Mouse (Mus musculus) liver, embryonic 14.5 days (tissue): ENCODE measurements at regions not wholly inside any gene's neighbourhood (a gene's known extent, or its start where the extent isn't known, plus 50 kb on each side); places are given as distances from the start of the nearest gene placed in this dataset.

Experiments
- ATAC-seq: fragments of 200-750 bp; cut with Nextera tagmentation; 2 replicates; pipeline ENCODE4 v1.8.0; 2017; ENCODE audit warnings: moderate number of reproducible peaks, mild to moderate bottlenecking, moderate library complexity; ENCODE audit not compliant: insufficient read depth
- DNase-seq, 3 experiments: peaks; one replicate each; pipeline ENCODE4 v3.0.0-alpha.2; 2012 to 2013; ENCODE audit warnings: low read depth in 3 of 3, low spot score in 3 of 3
- H3K27ac ChIP-seq: fragments of 300-500 bp; sonication (generic); 2 replicates; pipeline ENCODE4 v1.5.1; 2014; ENCODE audit warnings: moderate library complexity, mild to moderate bottlenecking, control low read depth, inconsistent platforms
- H3K27me3 ChIP-seq: fragments of 300-500 bp; sonication (generic); 2 replicates; pipeline ENCODE4 v1.6.1; 2014; ENCODE audit warnings: mild to moderate bottlenecking, low read length, moderate library complexity; ENCODE audit not compliant: control insufficient read depth, insufficient read depth
- H3K36me3 ChIP-seq: fragments of 300-500 bp; sonication (generic); replicated peaks from 2 replicates; pipeline ENCODE4 v1.6.1; 2014; ENCODE audit warnings: low read depth; ENCODE audit not compliant: control insufficient read depth, insufficient read depth
- H3K4me1 ChIP-seq, 2 experiments: fragments of 200-500 bp in 1 of 2; fragments of 300-500 bp in 1 of 2; sonication (generic) in 1 of 2; replicated peaks; 2 replicates each; pipeline ENCODE4 v1.6.1; 2012 to 2014; ENCODE audit warnings: antibody characterized with exemption in 1 of 2, inconsistent platforms in 1 of 2, low read length in 1 of 2; ENCODE audit not compliant: control insufficient read depth in 2 of 2, insufficient read depth in 2 of 2
- H3K4me2 ChIP-seq: fragments of 300-500 bp; sonication (generic); 2 replicates; pipeline ENCODE4 v1.6.1; 2014; ENCODE audit warnings: low read depth, mild to moderate bottlenecking, control low read depth, moderate library complexity
- H3K4me3 ChIP-seq, 2 experiments: fragments of 200-500 bp in 1 of 2; fragments of 300-500 bp in 1 of 2; sonication (generic) in 1 of 2; 2 replicates each; pipeline ENCODE4 v1.5.1; 2012 to 2014; ENCODE audit warnings: low read depth in 2 of 2, low read length in 2 of 2, mild to moderate bottlenecking in 2 of 2, control low read depth in 1 of 2, inconsistent platforms in 1 of 2, moderate library complexity in 1 of 2; ENCODE audit not compliant: insufficient read depth in 1 of 2
- H3K9ac ChIP-seq: fragments of 300-500 bp; sonication (generic); replicated peaks from 2 replicates; pipeline ENCODE4 v1.6.1; 2014; ENCODE audit warnings: mild to moderate bottlenecking, control low read depth, moderate library complexity
- H3K9me3 ChIP-seq: fragments of 300-500 bp; sonication (generic); 2 replicates; pipeline ENCODE4 v1.6.1; 2016; ENCODE audit warnings: low read length, mixed read lengths; ENCODE audit not compliant: control insufficient read depth
- CTCF ChIP-seq: IDR thresholded peaks from 2 replicates; pipeline ENCODE4 v1.5.1; 2016; ENCODE audit warnings: antibody characterized with exemption, low read depth, control low read depth
- EP300 ChIP-seq: IDR thresholded peaks from 2 replicates; pipeline ENCODE4 v1.6.1; 2016; ENCODE audit warnings: antibody characterized with exemption, low read depth
- WGBS: fragments of 180-500 bp; shearing (Covaris S2); extraction: QIAGEN DNeasy Blood & Tissue Kit; methylation state at CpG from one replicate; pipeline ENCODE4 v1.1.7; 2014; ENCODE audit not compliant: insufficient replicate concordance; 5-methylcytosine and 5-hydroxymethylcytosine counted together

DNA sequence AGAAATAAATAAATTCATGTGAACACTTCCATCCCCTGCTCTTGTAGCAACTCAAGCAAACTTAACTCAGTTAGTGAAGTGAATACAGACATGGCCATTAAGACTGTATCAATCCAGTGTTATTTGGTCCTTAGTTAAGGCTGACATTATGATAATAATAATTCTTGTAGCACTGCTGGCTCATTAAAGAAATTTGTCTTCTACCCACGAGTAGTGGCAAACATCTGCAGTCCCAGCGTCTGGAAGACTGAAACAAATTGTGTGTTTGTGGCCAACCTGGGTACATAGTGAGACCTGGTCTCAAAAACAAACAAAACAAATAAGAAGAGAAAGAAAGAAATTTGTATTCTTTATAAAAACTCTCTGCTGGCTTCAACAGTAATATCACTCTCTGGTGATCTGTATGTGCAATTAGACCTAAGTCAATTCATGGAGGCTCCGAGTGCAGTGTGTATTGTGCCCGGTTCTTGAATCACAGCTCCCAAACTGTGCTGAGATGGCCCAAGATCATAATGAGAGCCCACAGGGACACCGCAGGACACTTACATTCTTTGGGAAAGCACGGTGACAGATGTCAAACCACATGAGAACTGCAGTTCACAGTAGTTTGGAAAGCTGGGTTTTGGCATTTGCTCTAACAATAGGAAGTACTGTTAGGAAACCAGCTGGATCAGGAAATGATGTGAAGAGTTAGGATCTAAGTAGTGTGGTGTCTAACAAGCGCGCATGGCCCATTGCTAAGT is 376.9 kb upstream of the Kif2a start:
- TF ChIP-seq CTCF (no peak), EP300 (no peak)
- Histone ChIP-seq H3K4me2 (no peak overlapping the region), H3K9ac (no peak overlapping the region), H3K36me3 (no peaks in the 10 kb centered on the region), H3K9me3 (no peaks in the 10 kb centered on the region), H3K4me3 (no peak overlapping the region), H3K27me3 (no peaks in the 10 kb centered on the region), H3K4me1 (no peaks in the 10 kb centered on the region), H3K27ac (no peak overlapping the region)
- no peak for ATAC-seq
- DNase-seq = no peak
- WGBS = 54% methylated on average over 8 of the region's 8 CpGs

DNA sequence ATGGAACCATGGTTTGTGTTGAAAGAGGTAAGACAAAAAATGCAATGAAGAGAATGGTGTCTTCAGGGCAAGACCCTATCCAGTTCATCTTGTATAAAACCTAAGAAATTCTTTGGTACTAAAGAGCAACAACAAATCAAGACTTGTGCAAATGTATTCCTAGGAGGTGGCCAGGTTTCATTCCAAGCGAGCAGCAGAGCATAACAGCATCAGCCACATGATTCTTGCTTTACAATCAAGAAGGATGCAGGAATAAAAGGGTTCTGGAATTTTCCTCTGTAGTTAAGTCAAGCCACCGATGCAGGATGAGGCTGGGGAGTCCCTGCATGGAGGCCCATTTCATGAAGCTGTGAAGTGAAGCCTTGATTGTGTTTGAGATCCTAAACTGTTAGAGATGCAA is 374.1 kb upstream of the Kif2a start:
- Histone ChIP-seq H3K9me3 (no peaks in the 10 kb centered on the region), H3K36me3 (no peaks in the 10 kb centered on the region), H3K4me3 (no peak overlapping the region), H3K9ac (no peak overlapping the region), H3K4me2 (no peak overlapping the region), H3K4me1 (no peaks in the 10 kb centered on the region), H3K27me3 (no peaks in the 10 kb centered on the region), H3K27ac (no peak overlapping the region)
- ATAC-seq (no peak), DNase-seq (no peak)
- no peak for TF ChIP-seq CTCF
- no peak for TF ChIP-seq EP300
- WGBS = 35% methylated on average over 2 of the region's 2 CpGs

DNA sequence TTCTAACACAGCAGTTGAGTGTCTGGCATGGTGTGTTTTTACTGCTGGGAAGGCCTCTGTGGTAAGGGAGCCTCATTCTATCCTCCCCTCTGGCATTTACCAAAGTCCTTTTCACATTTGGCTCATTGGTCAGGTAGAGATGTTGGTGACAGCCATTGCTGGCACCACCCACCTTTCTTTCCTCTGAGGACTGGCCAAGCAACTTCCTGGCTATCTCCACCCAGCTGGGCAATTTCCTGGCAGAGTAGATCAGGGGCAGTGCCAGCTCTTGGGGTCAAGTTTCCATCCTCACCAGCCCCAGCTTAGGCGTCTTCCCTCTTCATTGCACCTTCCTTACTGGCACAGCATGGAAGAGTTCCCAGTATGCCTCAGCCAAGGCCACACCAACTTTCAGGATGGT is 372.5 kb upstream of the Kif2a start:
- no peak overlapping the region for H3K4me3 ChIP-seq
- no peaks in the 10 kb centered on the region for H3K27me3 ChIP-seq
- H3K9me3 ChIP-seq = no peaks in the 10 kb centered on the region
- H3K27ac ChIP-seq = no peak overlapping the region
- TF ChIP-seq EP300 (no peak), CTCF (no peak)
- no peak overlapping the region for H3K9ac ChIP-seq
- no peak overlapping the region for H3K4me2 ChIP-seq
- no peak for DNase-seq
- 37% methylated on average over 1 of the region's 1 CpGs for WGBS
- H3K36me3 ChIP-seq = no peaks in the 10 kb centered on the region
- H3K4me1 ChIP-seq = no peaks in the 10 kb centered on the region
- no peak for ATAC-seq

DNA sequence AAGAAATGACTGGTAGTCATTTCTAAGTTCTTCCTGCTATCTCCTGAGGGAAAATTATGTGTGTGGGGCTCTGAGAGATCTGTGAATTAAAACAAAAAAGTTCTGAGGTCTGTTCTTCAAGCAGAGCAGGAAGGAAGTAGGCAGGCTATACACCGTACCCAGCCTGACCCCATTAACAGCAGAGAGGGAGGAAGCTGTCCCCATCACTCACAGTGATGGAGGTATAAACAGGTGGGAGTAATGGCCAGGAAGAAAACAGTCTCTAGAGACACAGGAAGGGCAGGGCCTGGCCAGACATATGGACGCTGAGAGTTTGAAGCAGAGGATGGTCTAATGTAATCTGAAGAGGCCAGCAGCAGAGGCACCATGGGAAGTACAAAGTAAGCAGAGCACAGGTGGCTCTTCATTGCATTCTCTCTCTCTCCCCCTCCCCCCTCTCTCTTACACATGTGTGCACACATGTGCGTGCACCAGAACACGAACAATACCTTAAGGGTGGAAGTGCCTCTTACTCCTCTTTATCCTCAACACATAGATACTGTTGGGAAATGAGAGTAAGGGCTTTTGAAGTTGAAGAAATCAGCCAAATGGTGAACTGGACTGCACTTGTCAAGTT is 367.7 kb upstream of the Kif2a start:
- Histone ChIP-seq H3K27me3 (no peaks in the 10 kb centered on the region), H3K9me3 (no peaks in the 10 kb centered on the region), H3K4me3 (no peak overlapping the region), H3K9ac (no peak overlapping the region), H3K4me2 (no peak overlapping the region), H3K27ac (no peak overlapping the region), H3K4me1 (no peaks in the 10 kb centered on the region), H3K36me3 (no peaks in the 10 kb centered on the region)
- 36% methylated on average over 4 of the region's 4 CpGs for WGBS
- DNase-seq = no peak
- TF ChIP-seq EP300 (no peak), CTCF (no peak)
- no peak for ATAC-seq

DNA sequence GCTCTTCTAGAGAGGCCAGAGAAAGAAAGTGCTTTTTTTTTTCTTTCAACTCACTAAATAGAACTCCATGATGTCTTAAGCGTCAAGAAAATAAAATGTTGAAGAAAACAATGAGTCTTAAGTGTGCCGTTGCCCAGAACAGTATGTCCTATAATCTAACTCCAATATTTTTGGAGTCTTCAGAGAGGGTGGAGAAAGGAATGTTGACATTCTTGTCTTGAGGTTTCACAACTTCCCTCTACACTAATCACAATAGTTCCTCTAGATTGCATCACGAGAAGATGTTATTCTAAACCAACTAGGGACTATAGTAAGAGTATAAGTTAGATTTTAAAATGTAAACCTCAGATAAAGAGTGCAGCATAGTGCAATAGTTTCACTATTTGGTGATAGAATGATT is 367.1 kb upstream of the Kif2a start:
- no peaks in the 10 kb centered on the region for H3K9me3 ChIP-seq
- H3K27me3 ChIP-seq = no peaks in the 10 kb centered on the region
- no peaks in the 10 kb centered on the region for H3K36me3 ChIP-seq
- ATAC-seq (no peak), DNase-seq (no peak)
- H3K4me1 ChIP-seq = no peaks in the 10 kb centered on the region
- 33% methylated on average over 3 of the region's 3 CpGs for WGBS
- H3K27ac ChIP-seq = no peak overlapping the region
- H3K4me2 ChIP-seq = no peak overlapping the region
- TF ChIP-seq EP300 (no peak), CTCF (no peak)
- no peak overlapping the region for H3K4me3 ChIP-seq
- H3K9ac ChIP-seq = no peak overlapping the region
